Mouse (Mus musculus) liver, embryonic 11.5 days (tissue): ENCODE data around the gene Pla2g4b. TPM values are rescaled to one million over a fixed set of nuclear protein-coding genes. Genes with fewer than 3 reads are reported as not detected.

Experiments
- ATAC-seq: fragments of 200-750 bp; cut with Nextera tagmentation; replicated peaks from 2 replicates; pipeline ENCODE4 v1.8.0; 2017; ENCODE audit warnings: moderate number of reproducible peaks, mild to moderate bottlenecking, moderate TSS enrichment, moderate library complexity; ENCODE audit not compliant: low FRiP score
- DNase-seq: peaks from one replicate; pipeline ENCODE4 v3.0.0-alpha.2; 2017; ENCODE audit warnings: low spot score
- H3K27ac ChIP-seq: fragments of 300-500 bp; sonication (generic); 2 replicates; pipeline ENCODE4 v1.5.1; 2014; ENCODE audit warnings: mild to moderate bottlenecking, low read depth, low read length, control low read depth
- H3K27me3 ChIP-seq: fragments of 300-500 bp; sonication (generic); replicated peaks from 2 replicates; pipeline ENCODE4 v1.6.1; 2014; ENCODE audit warnings: low read length, mixed read lengths; ENCODE audit not compliant: control insufficient read depth, insufficient read depth
- H3K36me3 ChIP-seq: fragments of 300-500 bp; sonication (generic); 2 replicates; pipeline ENCODE4 v1.6.1; 2014; ENCODE audit warnings: mild to moderate bottlenecking, low read length, moderate library complexity, mixed read lengths; ENCODE audit not compliant: control insufficient read depth, insufficient read depth
- H3K4me1 ChIP-seq: fragments of 300-500 bp; sonication (generic); replicated peaks from 2 replicates; pipeline ENCODE4 v1.6.1; 2014; ENCODE audit warnings: low read length, mixed read lengths; ENCODE audit not compliant: control insufficient read depth, insufficient read depth
- H3K4me2 ChIP-seq: fragments of 300-500 bp; sonication (generic); 2 replicates; pipeline ENCODE4 v1.6.1; 2014; ENCODE audit warnings: mild to moderate bottlenecking, control low read depth, moderate library complexity
- H3K4me3 ChIP-seq: fragments of 300-500 bp; sonication (generic); 2 replicates; pipeline ENCODE4 v1.5.1; 2014; ENCODE audit warnings: low read depth, low read length, control low read depth
- H3K9ac ChIP-seq: fragments of 300-500 bp; sonication (generic); 2 replicates; pipeline ENCODE4 v1.6.1; 2014; ENCODE audit warnings: low read depth, low read length, control low read depth
- H3K9me3 ChIP-seq: fragments of 300-500 bp; sonication (generic); 2 replicates; pipeline ENCODE4 v1.6.1; 2016; ENCODE audit warnings: low read length, inconsistent platforms, mixed read lengths; ENCODE audit not compliant: control insufficient read depth
- WGBS: fragments of 180-500 bp; shearing (Covaris S2); extraction: QIAGEN DNeasy Blood & Tissue Kit; methylation state at CpG from one replicate; pipeline ENCODE4 v1.1.7; 2014; 5-methylcytosine and 5-hydroxymethylcytosine counted together
- polyA plus RNA-seq: library from polyadenylated mRNA; unstranded; fragments of >200 nt; fragmentation: Nextera tagmentation; extraction: Ambion mirVana; gene quantifications from 2 replicates; pipeline ENCODE4 v1.2.1, GENCODE M21; 2014

Pla2g4b gene
- polyA plus RNA-seq, 1 experiment from 2014 or later = 2.3 TPM

DNA sequence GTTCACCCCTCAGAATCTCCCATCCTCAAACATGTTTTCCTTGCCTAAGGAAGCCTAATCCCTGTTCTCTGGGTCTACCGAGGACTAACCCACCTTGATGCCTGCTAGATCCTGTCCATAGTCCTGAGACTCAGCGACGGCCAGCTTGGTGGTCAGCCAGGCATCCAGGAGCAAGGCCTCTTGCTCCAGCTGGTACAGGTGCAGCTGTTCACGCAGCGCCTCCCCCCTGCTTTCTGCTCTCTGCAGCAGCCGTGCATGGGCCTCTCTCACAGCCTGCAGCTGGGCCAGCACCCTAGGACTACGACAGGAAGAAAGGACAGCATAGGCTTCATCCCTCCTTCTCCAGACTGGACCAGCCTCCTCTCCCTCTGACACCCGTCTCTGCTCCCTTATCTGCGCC lies 15.0 kb downstream of the Pla2g4b start:
- no peak overlapping the region for H3K9ac ChIP-seq
- no peak overlapping the region for H3K27ac ChIP-seq
- no peaks in the 10 kb centered on the region for H3K27me3 ChIP-seq
- H3K4me3 ChIP-seq = no peak overlapping the region
- ATAC-seq (no peak), DNase-seq (no peak)
- H3K4me2 ChIP-seq = no peak overlapping the region
- no peaks in the 10 kb centered on the region for H3K36me3 ChIP-seq
- peaks cover 2% of the 10 kb centered on the region; the same call in 1 of the 2 replicates for H3K4me1 ChIP-seq
- 74% methylated on average over 9 of the region's 9 CpGs for WGBS
- H3K9me3 ChIP-seq = no peaks in the 10 kb centered on the region

GRCm38 (mm10) chr2:120049632-120050274 lies 16.5 kb downstream of the Pla2g4b start:
- Histone ChIP-seq H3K4me2 (no peak overlapping the region), H3K27me3 (no peaks in the 10 kb centered on the region), H3K4me3 (no peak overlapping the region), H3K4me1 (no peaks in the 10 kb centered on the region), H3K9ac (no peak overlapping the region), H3K9me3 (no peaks in the 10 kb centered on the region), H3K27ac (no peak overlapping the region), H3K36me3 (no peaks in the 10 kb centered on the region)
- DNase-seq = no peak
- ATAC-seq = peak; percentile 41; the same call in 1 of the 2 replicates
- 62% methylated on average over 10 of the region's 10 CpGs for WGBS

DNA sequence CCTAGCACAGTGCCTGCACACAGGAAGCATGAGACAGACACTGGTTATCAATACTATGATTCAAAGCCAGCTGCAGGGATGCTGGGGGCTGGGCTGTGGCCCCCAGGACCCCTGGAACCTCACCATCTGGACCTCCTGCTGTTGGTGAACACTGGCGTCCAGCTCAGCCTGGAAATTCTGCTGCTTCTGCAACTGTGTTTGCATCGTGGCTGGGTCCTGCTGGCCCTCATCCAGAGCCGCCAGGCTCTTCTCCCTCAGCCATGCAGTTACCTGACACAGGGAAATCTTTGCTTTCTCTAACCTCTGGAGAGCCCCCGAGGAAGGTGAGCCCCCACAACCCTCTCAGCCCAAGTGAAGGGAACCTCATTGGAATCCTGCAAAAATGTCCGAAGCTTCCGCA lies 18.2 kb downstream of the Pla2g4b start:
- H3K9me3 ChIP-seq = no peaks in the 10 kb centered on the region
- 63% methylated on average over 6 of the region's 6 CpGs for WGBS
- H3K9ac ChIP-seq = no peak overlapping the region
- H3K4me3 ChIP-seq = no peak overlapping the region
- DNase-seq (no peak), ATAC-seq (no peak)
- no peaks in the 10 kb centered on the region for H3K36me3 ChIP-seq
- no peak overlapping the region for H3K27ac ChIP-seq
- no peak overlapping the region for H3K4me2 ChIP-seq
- H3K4me1 ChIP-seq = no peaks in the 10 kb centered on the region
- no peaks in the 10 kb centered on the region for H3K27me3 ChIP-seq

DNA sequence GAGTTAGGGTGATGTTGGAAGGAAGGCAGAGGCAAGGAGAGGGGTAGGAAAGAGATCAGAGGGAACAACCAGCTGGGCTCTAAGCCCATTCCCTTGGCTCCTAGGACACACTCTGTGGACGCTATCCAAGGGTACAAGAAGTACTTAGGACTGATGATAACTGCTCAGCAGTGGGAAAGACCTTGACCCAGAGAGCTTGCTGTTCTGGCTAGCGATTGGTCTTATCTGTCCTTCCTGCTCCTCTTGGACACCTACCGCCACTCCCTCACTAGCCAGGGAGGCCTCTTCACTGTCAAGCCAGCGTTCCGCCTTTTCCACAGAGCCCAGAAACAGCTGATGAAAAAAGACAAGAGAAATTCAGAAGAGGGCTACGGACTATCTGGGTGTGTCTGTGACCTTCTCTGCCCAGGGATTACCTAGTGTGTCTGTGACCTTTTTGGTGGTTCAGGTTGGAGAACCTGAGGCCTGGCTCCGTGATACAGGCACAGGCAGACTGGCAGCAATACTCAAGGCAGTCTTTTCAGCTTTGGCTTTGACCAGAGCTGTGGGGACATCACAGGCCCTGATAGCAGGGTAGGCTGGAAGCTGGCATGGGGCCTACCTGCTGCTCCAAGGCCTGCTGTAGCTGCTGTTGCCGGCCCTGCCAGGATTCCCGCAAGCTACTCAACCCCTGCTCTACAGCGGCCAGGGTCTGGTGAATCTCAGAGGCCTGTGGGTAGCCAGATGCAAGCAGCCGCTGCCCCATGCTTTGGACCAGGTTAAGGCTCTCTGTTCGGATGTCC lies 21.7 kb downstream of the Pla2g4b start:
- ATAC-seq = no peak
- H3K27me3 ChIP-seq = no peaks in the 10 kb centered on the region
- no peaks in the 10 kb centered on the region for H3K36me3 ChIP-seq
- no peak overlapping the region for H3K4me3 ChIP-seq
- H3K4me1 ChIP-seq = no peaks in the 10 kb centered on the region
- no peak overlapping the region for H3K9ac ChIP-seq
- no peaks in the 10 kb centered on the region for H3K9me3 ChIP-seq
- DNase-seq = no peak
- H3K4me2 ChIP-seq = no peak overlapping the region
- 75% methylated on average over 12 of the region's 12 CpGs for WGBS
- no peak overlapping the region for H3K27ac ChIP-seq

DNA sequence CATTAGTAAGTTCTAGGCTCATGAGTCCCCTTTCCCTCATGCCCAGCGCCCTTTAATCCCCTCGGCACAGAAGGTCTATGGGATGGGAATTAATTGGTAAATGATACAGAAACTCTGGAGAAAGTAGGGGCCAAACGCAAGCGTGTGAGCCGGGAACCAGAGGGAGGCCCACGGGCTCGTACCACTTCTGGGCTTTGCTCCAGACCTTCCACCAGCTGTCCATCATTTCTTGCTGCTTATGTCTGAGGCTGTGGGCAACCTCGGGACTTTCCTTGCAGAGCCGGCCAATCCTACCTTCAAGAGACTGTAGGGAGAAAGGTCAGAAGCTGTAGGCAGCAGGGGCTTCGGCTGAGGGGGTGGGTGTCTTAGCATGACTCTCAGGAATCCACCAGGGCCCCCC lies 22.7 kb downstream of the Pla2g4b start:
- H3K4me1 ChIP-seq = no peaks in the 10 kb centered on the region
- H3K4me2 ChIP-seq = no peak overlapping the region
- H3K9me3 ChIP-seq = no peaks in the 10 kb centered on the region
- H3K27ac ChIP-seq = no peak overlapping the region
- ATAC-seq (no peak), DNase-seq (no peak)
- no peaks in the 10 kb centered on the region for H3K27me3 ChIP-seq
- H3K9ac ChIP-seq = no peak overlapping the region
- no peaks in the 10 kb centered on the region for H3K36me3 ChIP-seq
- no peak overlapping the region for H3K4me3 ChIP-seq
- 82% methylated on average over 10 of the region's 10 CpGs for WGBS

DNA sequence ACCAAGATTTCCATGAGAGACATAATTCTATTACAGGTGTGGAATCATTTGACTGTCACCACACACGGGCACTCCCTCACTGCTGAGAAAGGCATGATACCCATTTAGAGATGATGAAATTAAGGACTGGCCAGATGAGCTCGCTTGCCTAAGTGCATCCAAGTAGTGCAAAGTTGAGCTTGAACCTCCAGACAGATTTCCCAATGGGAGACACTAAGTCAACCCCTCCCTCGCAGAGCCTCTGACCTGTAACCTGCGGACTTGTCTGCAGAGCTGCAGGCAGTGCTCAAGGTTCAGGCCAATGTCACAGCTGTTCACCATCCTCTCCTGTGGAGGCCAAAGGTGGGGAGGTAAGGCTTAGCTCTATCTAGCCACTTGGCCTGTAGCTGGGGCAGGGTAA lies 25.6 kb downstream of the Pla2g4b start:
- Histone ChIP-seq H3K9me3 (no peaks in the 10 kb centered on the region), H3K4me2 (no peak overlapping the region), H3K9ac (no peak overlapping the region), H3K4me3 (no peak overlapping the region), H3K4me1 (no peaks in the 10 kb centered on the region), H3K27me3 (no peaks in the 10 kb centered on the region), H3K36me3 (no peaks in the 10 kb centered on the region), H3K27ac (no peak overlapping the region)
- no peak for ATAC-seq
- DNase-seq = no peak
- 76% methylated on average over 4 of the region's 4 CpGs for WGBS

- ATAC-seq = no peak
- Histone ChIP-seq H3K4me3 (no peak overlapping the region), H3K36me3 (no peaks in the 10 kb centered on the region), H3K4me1 (no peaks in the 10 kb centered on the region), H3K9me3 (no peaks in the 10 kb centered on the region), H3K27ac (no peak overlapping the region), H3K4me2 (no peak overlapping the region), H3K27me3 (no peaks in the 10 kb centered on the region), H3K9ac (no peak overlapping the region)
- DNase-seq = no peak
- 77% methylated on average over 3 of the region's 3 CpGs for WGBS
Observed at GRCm38 (mm10) chr2:120059466-120059865, 26.2 kb downstream of the Pla2g4b start.

- H3K4me2 ChIP-seq = no peak overlapping the region
- DNase-seq = no peak
- no peak for ATAC-seq
- WGBS = 59% methylated on average over 6 of the region's 6 CpGs
- H3K36me3 ChIP-seq = no peaks in the 10 kb centered on the region
- H3K9ac ChIP-seq = no peak overlapping the region
- no peak overlapping the region for H3K4me3 ChIP-seq
- H3K9me3 ChIP-seq = no peaks in the 10 kb centered on the region
- no peaks in the 10 kb centered on the region for H3K4me1 ChIP-seq
- no peak overlapping the region for H3K27ac ChIP-seq
- H3K27me3 ChIP-seq = no peaks in the 10 kb centered on the region
Observed at GRCm38 (mm10) chr2:120060190-120060589, 27.0 kb downstream of the Pla2g4b start.

DNA sequence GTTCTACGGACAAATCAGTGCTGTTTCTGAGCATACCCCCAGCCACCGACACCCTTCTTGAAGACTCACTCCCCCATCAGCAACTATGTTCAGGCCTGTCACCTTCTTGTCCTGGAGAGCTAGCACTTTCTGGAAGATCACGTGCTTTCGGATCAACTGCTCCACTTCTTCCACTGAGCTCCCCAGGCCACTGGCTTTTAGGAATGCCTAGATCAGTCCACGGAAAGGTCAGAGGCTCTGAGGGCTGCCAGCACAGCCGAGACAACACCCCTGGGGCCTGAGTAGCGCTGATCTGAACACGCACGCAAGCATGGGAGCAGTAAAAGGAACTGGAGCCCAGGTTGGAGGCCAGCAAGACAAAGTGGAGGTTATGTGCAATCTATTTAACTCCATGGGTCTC lies 27.4 kb downstream of the Pla2g4b start:
- Histone ChIP-seq H3K4me3 (no peak overlapping the region), H3K27ac (no peak overlapping the region), H3K36me3 (no peaks in the 10 kb centered on the region), H3K4me1 (no peaks in the 10 kb centered on the region), H3K9me3 (no peaks in the 10 kb centered on the region), H3K27me3 (no peaks in the 10 kb centered on the region), H3K4me2 (no peak overlapping the region), H3K9ac (no peak overlapping the region)
- ATAC-seq = no peak
- DNase-seq = no peak
- 79% methylated on average over 9 of the region's 9 CpGs for WGBS
